Mouse (Mus musculus): Measurements from ENCODE around the gene A730015C16Rik. TPM values are rescaled to one million over a fixed set of nuclear protein-coding genes. Genes with fewer than 3 reads are reported as not detected.

The A730015C16Rik gene
- polyA plus RNA-seq, 1 experiment from 2014 or later = 3.1 TPM

- H3K4me1 ChIP-seq = peaks cover 3% of the 10 kb centered on the region
- no peak overlapping the region for H3K9ac ChIP-seq
- ATAC-seq (ENCODE audit: low FRiP score) = no peak
- H3K9me3 ChIP-seq (replicated peaks) = no peaks in the 10 kb centered on the region
- peaks cover 1% of the 10 kb centered on the region; the same call in 1 of the 2 replicates for H3K36me3 ChIP-seq
- H3K27me3 ChIP-seq = no peaks in the 10 kb centered on the region
- no peak overlapping the region for H3K4me2 ChIP-seq (replicated peaks)
- H3K27ac ChIP-seq = no peak overlapping the region
- H3K4me3 ChIP-seq = no peak overlapping the region
Observed at GRCm38 (mm10) chr4:108843336-108843735, 5.1 kb downstream of the A730015C16Rik start.

- Histone ChIP-seq H3K36me3 (peaks cover 4% of the 10 kb centered on the region; the same call in 1 of the 2 replicates), H3K4me2 (replicated peaks) (no peak overlapping the region), H3K4me1 (0 out of 2 replicates have a peak, but pooled peaks cover 1% of the 10 kb centered on the region), H3K4me3 (no peak overlapping the region), H3K9me3 (replicated peaks) (no peaks in the 10 kb centered on the region), H3K27me3 (no peaks in the 10 kb centered on the region), H3K27ac (no peak overlapping the region), H3K9ac (no peak overlapping the region)
- WGBS = 92% methylated on average over 7 of the region's 7 CpGs
- no peak for ATAC-seq (ENCODE audit: low FRiP score)
Observed at GRCm38 (mm10) chr4:108841920-108842578, 6.4 kb downstream of the A730015C16Rik start.

- no peak overlapping the region for H3K4me3 ChIP-seq
- no peak for ATAC-seq (ENCODE audit: low FRiP score)
- H3K9me3 ChIP-seq (replicated peaks) = no peaks in the 10 kb centered on the region
- H3K9ac ChIP-seq = no peak overlapping the region
- no peaks in the 10 kb centered on the region for H3K27me3 ChIP-seq
- no peak overlapping the region for H3K4me2 ChIP-seq (replicated peaks)
- no peak overlapping the region for H3K27ac ChIP-seq
- peaks cover 4% of the 10 kb centered on the region; the same call in 1 of the 2 replicates for H3K36me3 ChIP-seq
- peaks cover 18% of the 10 kb centered on the region for H3K4me1 ChIP-seq
- WGBS = 92% methylated on average over 4 of the region's 4 CpGs
Observed at GRCm38 (mm10) chr4:108838031-108838430, 10.4 kb downstream of the A730015C16Rik start.

DNA sequence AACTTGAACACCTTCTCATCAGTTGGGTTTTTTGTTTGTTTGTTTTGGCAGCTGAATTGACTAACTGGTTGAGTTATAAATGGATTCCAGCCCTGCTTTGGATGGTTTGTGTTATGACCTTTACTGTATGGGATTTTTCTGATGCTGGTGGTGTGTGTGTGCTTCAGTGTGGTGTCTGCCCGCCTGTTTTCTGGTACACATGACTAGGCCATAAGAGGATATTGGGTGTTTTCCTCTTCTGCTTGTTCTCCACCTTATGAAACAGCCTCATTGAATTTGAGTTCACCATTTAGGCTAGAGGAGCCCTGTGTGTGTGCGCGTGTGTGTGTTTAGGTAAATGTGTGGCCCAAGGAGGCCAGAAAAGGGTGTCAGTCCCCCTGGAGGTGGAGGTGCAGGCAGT, 12.9 kb downstream of the A730015C16Rik start:
- H3K4me3 ChIP-seq = peak overlapping the region; percentile 88
- peaks cover 32% of the 10 kb centered on the region for H3K4me1 ChIP-seq
- H3K9me3 ChIP-seq (replicated peaks) = no peaks in the 10 kb centered on the region
- ATAC-seq (ENCODE audit: low FRiP score) = no peak
- WGBS = 73% methylated on average over 3 of the region's 3 CpGs
- H3K4me2 ChIP-seq (replicated peaks) = peak overlapping the region; percentile 84
- peaks cover 4% of the 10 kb centered on the region; the same call in 1 of the 2 replicates for H3K36me3 ChIP-seq
- peak overlapping the region; percentile 72 for H3K9ac ChIP-seq
- H3K27ac ChIP-seq = peak overlapping the region; percentile 99; the same call in 1 of the 2 replicates
- H3K27me3 ChIP-seq = no peaks in the 10 kb centered on the region

DNA sequence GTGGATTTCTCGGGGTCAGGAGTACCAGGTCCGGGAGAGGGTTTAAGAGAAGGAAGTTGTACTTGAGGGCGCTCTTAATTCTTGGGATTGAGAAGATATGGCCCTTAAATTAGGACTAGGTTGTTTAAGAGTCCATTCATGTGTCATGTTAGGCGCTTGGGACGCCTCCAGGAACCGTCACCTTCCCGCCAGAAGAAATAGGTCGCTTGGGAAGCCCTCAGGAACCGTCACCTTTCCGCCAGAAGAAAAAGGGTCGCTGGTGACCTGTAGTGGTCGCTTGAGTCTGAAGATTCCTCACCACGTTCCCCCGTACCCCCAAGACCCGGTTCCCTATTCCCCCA, 13.5 kb downstream of the A730015C16Rik start:
- Histone ChIP-seq H3K9me3 (replicated peaks) (no peaks in the 10 kb centered on the region), H3K36me3 (peaks cover 9% of the 10 kb centered on the region), H3K27me3 (no peaks in the 10 kb centered on the region), H3K9ac (peak overlapping the region; percentile 72), H3K4me1 (peaks cover 32% of the 10 kb centered on the region), H3K4me2 (replicated peaks) (peak overlapping the region; percentile 84), H3K4me3 (peak overlapping the region; percentile 88), H3K27ac (peak overlapping the region; percentile 99)
- no peak for ATAC-seq (ENCODE audit: low FRiP score)
- under 1% methylated on average over 15 of the region's 15 CpGs for WGBS

DNA sequence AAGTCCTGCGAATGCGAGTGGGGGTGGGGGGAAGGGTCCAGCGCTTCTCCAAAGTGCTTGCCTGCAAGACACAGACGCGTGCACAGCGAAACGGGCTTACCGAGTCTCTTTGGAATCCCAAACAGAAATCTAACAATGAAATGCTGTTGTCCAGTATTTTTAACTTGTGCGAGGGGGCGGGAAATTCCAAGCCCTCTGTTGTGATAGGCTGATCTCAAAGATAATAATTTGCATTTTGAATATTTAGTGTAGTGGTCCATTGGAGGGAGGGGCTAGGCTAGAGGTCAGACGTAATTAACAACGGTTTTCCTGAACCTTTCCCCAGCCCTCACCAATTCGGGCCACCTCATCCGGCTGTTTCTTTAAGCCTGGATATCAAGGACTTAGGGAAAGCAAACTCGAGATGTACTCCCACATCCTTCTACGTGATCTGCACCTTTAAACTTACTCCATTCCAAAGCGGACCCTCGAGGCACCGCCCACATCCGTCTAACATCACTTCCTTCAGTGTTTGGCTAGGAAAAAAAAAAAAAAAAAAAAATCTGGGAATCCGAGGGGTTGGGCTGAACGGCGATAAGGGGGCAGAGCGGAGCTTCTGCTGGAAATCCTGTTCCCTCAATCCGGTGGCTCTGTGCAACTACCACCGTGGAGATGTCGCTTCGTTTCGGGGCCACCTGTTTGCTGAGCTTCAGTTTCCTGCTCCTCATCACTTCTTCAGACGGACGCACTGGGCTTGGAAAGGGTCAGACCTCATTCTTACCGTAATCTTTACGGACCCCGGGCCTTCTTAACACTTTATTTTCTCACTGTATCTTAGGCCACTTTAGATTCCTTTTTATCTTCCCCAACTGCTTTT, 14.1 kb downstream of the A730015C16Rik start, which contains the start of gene Txndc12:
Gene Txndc12 (plus strand): TSS at position 487 of the 856 bp plus-strand sequence.
- peak within 1 kb of the TSS; percentile 88 for H3K4me3 ChIP-seq
- peak within 1 kb of the TSS; percentile 99 for H3K27ac ChIP-seq
- under 1% methylated on average over 34 of the region's 34 CpGs for WGBS
- peaks cover 13% of the 10 kb centered on the region for H3K36me3 ChIP-seq
- peak within 1 kb of the TSS; percentile 97 for H3K9ac ChIP-seq
- H3K9me3 ChIP-seq (replicated peaks) = no peaks in the 10 kb centered on the region
- no peaks in the 10 kb centered on the region for H3K27me3 ChIP-seq
- peak within 1 kb of the TSS; percentile 84 for H3K4me2 ChIP-seq (replicated peaks)
- H3K4me1 ChIP-seq = peaks cover 32% of the 10 kb centered on the region
- peak; percentile 81 for ATAC-seq (ENCODE audit: low FRiP score)

GRCm38 (mm10) chr4:108833828-108834114, 14.6 kb downstream of the A730015C16Rik start:
- Histone ChIP-seq H3K9ac (peak overlapping the region; percentile 97), H3K27ac (peak overlapping the region; percentile 99), H3K36me3 (peaks cover 17% of the 10 kb centered on the region), H3K27me3 (no peaks in the 10 kb centered on the region), H3K4me3 (peak overlapping the region; percentile 88), H3K9me3 (replicated peaks) (no peaks in the 10 kb centered on the region), H3K4me2 (replicated peaks) (peak overlapping the region; percentile 84), H3K4me1 (peaks cover 32% of the 10 kb centered on the region)
- WGBS = 0% methylated on average over 6 of the region's 6 CpGs
- ATAC-seq (ENCODE audit: low FRiP score) = no peak

DNA sequence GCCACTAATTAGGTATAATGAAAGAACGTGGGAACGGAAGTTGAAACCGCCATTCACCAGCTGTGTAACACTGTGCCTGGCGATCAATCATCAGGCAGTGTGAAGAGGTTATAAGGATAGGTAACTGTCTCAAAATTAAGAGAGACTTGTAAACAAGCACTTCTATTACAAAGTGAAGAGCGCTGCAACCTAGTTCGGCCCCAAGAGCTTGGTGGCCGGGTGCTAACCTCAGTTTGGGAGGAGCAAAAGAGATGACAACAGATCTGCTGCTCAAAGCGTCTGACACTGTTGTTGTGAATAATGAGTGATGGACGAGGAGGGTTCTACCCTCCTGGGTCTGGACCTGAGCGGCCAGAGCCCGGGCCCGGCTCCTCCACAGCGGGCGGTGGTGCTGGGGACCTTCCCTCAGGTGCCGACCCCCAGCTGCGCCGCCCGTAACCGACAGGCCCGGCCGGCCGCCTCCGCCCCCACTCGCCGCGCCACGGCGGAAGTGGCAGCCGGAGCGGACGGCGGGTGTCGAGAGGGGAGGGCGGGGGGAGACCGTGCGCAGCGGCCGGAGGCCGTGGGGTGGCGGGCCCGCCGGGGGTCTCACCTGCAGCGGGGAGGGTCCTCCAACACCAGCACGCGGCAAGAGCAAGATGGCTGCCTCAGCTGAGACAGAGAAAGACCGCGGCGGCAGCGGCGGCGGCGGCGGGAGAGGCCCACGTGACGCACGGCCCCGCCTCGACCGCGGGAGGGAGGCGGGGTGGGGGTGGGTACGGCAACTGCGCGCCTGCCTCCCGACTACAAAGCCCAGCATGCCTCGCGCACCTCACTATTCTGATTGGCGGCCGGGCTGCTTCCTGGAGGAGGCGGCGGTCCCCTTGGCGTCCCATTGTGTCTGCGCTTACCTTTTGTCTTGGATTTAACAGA, 15.2 kb downstream of the A730015C16Rik start, which contains the start of gene Btf3l4:
Gene Btf3l4 (minus strand): TSS at position 699 of the 912 bp plus-strand sequence.
- peak; percentile 94 for ATAC-seq (ENCODE audit: low FRiP score)
- H3K4me2 ChIP-seq (replicated peaks) = peak within 1 kb of the TSS; percentile 84
- H3K4me3 ChIP-seq = peak within 1 kb of the TSS; percentile 88
- H3K9ac ChIP-seq = peak within 1 kb of the TSS; percentile 97
- H3K36me3 ChIP-seq = peaks cover 14% of the 10 kb centered on the region
- under 1% methylated on average over 55 of the region's 73 CpGs for WGBS
- H3K27ac ChIP-seq = peak within 1 kb of the TSS; percentile 99
- H3K4me1 ChIP-seq = peaks cover 32% of the 10 kb centered on the region
- H3K9me3 ChIP-seq (replicated peaks) = no peaks in the 10 kb centered on the region
- H3K27me3 ChIP-seq = no peaks in the 10 kb centered on the region

- 78% methylated on average over 1 of the region's 1 CpGs for WGBS
- Histone ChIP-seq H3K9ac (no peak overlapping the region), H3K4me2 (replicated peaks) (0 out of 2 replicates have a peak overlapping the region, but pooled peaks have one; percentile 84)
Observed at GRCm38 (mm10) chr4:108830698-108831097, 17.7 kb downstream of the A730015C16Rik start.

GRCm38 (mm10) chr4:108826643-108827042, 21.8 kb downstream of the A730015C16Rik start:
- Histone ChIP-seq H3K4me2 (replicated peaks) (no peak overlapping the region), H3K27ac (no peak overlapping the region), H3K4me3 (no peak overlapping the region), H3K4me1 (peaks cover 5% of the 10 kb centered on the region), H3K9ac (no peak overlapping the region), H3K36me3 (peaks cover 60% of the 10 kb centered on the region), H3K27me3 (no peaks in the 10 kb centered on the region), H3K9me3 (replicated peaks) (no peaks in the 10 kb centered on the region)
- 94% methylated on average over 2 of the region's 2 CpGs for WGBS
- ATAC-seq (ENCODE audit: low FRiP score) = no peak

More at GRCm38 (mm10) chr4:108830698-108831097, 17.7 kb downstream of the A730015C16Rik start:
- Histone ChIP-seq H3K4me3 (no peak overlapping the region), H3K36me3 (peaks cover 27% of the 10 kb centered on the region), H3K27ac (no peak overlapping the region), H3K4me1 (peaks cover 20% of the 10 kb centered on the region), H3K27me3 (no peaks in the 10 kb centered on the region), H3K9me3 (replicated peaks) (no peaks in the 10 kb centered on the region)
- ATAC-seq (ENCODE audit: low FRiP score) = no peak

DNA sequence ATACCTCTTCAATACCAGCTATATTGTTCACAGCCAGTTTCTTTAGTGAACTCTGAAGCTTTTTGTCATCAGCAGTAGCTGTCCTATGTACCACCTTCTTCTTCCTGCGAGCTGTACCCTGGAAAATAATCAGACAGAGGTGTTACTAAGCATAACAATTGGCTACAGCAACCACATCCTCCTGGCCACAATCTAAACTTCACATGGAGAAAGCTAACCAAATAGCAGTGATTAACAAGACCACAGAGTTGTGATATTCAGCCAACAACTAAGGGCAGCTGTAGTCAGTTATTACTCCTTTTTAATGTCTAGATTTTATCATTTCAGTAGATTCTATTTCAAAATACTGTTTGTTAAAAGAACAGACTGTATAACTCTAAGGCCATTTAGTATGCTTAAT, 22.3 kb downstream of the A730015C16Rik start:
- Histone ChIP-seq H3K4me2 (replicated peaks) (no peak overlapping the region), H3K4me1 (0 out of 2 replicates have a peak, but pooled peaks cover 4% of the 10 kb centered on the region), H3K27me3 (no peaks in the 10 kb centered on the region), H3K9me3 (replicated peaks) (no peaks in the 10 kb centered on the region), H3K9ac (no peak overlapping the region), H3K27ac (no peak overlapping the region), H3K36me3 (peaks cover 63% of the 10 kb centered on the region), H3K4me3 (no peak overlapping the region)
- WGBS = 89% methylated on average over 1 of the region's 1 CpGs
- no peak for ATAC-seq (ENCODE audit: low FRiP score)
